Mouse (Mus musculus) gastrocnemius, postnatal 14 days (tissue): Measurements from ENCODE around the gene Lyzl6. TPM values are rescaled to one million over a fixed set of nuclear protein-coding genes. Genes with fewer than 3 reads are reported as not detected.

Experiments
- DNase-seq: peaks from one replicate; pipeline ENCODE4 v3.0.0; 2021; ENCODE audit warnings: mixed read lengths
- intact Hi-C: fragments of 180-260 bp; cut with DNase I; formaldehyde crosslinking; loops from one replicate; pipeline ENCODE4 v1.15.1; 2025; ENCODE audit warnings: low total_unique reads
- total RNA-seq, 2 experiments: library from RNA; stranded (reverse); gene quantifications; 2 replicates each; pipeline ENCODE4 v1.2.3; 2021

Lyzl6 gene
- total RNA-seq, 2 experiments from 2014 or later = not detected

GRCm38 (mm10) chr11:103647921-103648620, 9.4 kb upstream of the Lyzl6 start:
- no peak for DNase-seq
- intact Hi-C loops = loop anchor here (10.0 kb wide), 1 partner anchor 267 kb away; no protein-coding TSS in a partner anchor

GRCm38 (mm10) chr11:103646301-103646700, 7.6 kb upstream of the Lyzl6 start:
- intact Hi-C loops = loop anchor here (10.0 kb wide), 1 partner anchor 268 kb away; no protein-coding TSS in a partner anchor

GRCm38 (mm10) chr11:103645731-103646130, 7.0 kb upstream of the Lyzl6 start:
- intact Hi-C loops = loop anchor here (10.0 kb wide), 1 partner anchor 269 kb away; no protein-coding TSS in a partner anchor
- DNase-seq = no peak

More at GRCm38 (mm10) chr11:103646301-103646700, 7.6 kb upstream of the Lyzl6 start:
- DNase-seq = no peak

GRCm38 (mm10) chr11:103643211-103643610, 4.5 kb upstream of the Lyzl6 start:
- DNase-seq = no peak
- intact Hi-C loops = loop anchor here (10.0 kb wide), 1 partner anchor 272 kb away; no protein-coding TSS in a partner anchor

GRCm38 (mm10) chr11:103639407-103639946, 787 bp upstream of the Lyzl6 start:
- DNase-seq = peak; percentile 33
- intact Hi-C loops = loop anchor here (5.0 kb wide), 2 partner anchors 33 to 123 kb away; no protein-coding TSS in a partner anchor

- intact Hi-C loops = loop anchor here (5.0 kb wide), 2 partner anchors 36 to 126 kb away; no protein-coding TSS in a partner anchor
- DNase-seq = no peak
Measured at GRCm38 (mm10) chr11:103636261-103636660, 2.4 kb downstream of the Lyzl6 start.

GRCm38 (mm10) chr11:103635481-103635880, 3.2 kb downstream of the Lyzl6 start:
- intact Hi-C loops = loop anchor here (5.0 kb wide), 2 partner anchors 37 to 127 kb away; no protein-coding TSS in a partner anchor
- DNase-seq = no peak

- intact Hi-C loops = loop anchor here (5.0 kb wide), 2 partner anchors 37 to 127 kb away; no protein-coding TSS in a partner anchor
- DNase-seq = no peak
Measured at GRCm38 (mm10) chr11:103634806-103635205, 3.9 kb downstream of the Lyzl6 start.

GRCm38 (mm10) chr11:103627453-103627852, 11.2 kb downstream of the Lyzl6 start:
- intact Hi-C loops = no loop called here

GRCm38 (mm10) chr11:103621040-103621439, 17.6 kb downstream of the Lyzl6 start, which contains the start of gene Gm884:
TSS of gene Gm884 (minus strand) at chr11:103621140.
- intact Hi-C loops = no loop called here
- no peak for DNase-seq

More at GRCm38 (mm10) chr11:103627453-103627852, 11.2 kb downstream of the Lyzl6 start:
- no peak for DNase-seq

GRCm38 (mm10) chr11:103610772-103611171, 27.9 kb downstream of the Lyzl6 start:
- intact Hi-C loops = no loop called here
- DNase-seq = no peak

GRCm38 (mm10) chr11:103606611-103607010, 32.1 kb downstream of the Lyzl6 start:
- intact Hi-C loops = no loop called here
- no peak for DNase-seq

Other genes starting within 250 kb of the Lyzl6 start
- gene Plekhm1, start 226.2 kb downstream of the Lyzl6 start, total RNA-seq = 1 to 10 TPM; 7.9 to 9.3 TPM
- gene Lrrc37a, start 134.3 kb downstream of the Lyzl6 start, total RNA-seq = not detected
- not detected for gene Gm884, start 17.8 kb downstream of the Lyzl6 start, total RNA-seq
- gene Rprml, start 10.7 kb upstream of the Lyzl6 start, total RNA-seq = not detected
- 10 to 100 TPM; 40.0 to 43.5 TPM for gene Gosr2, start 59.0 kb upstream of the Lyzl6 start, total RNA-seq
- gene Wnt9b, start 110.9 kb upstream of the Lyzl6 start, total RNA-seq = under 1 TPM in 1 of 2 experiments, not detected in 1; 0.09 TPM
- gene Wnt3, start 135.3 kb upstream of the Lyzl6 start, total RNA-seq = under 1 TPM in 1 of 2 experiments, not detected in 1; 0.18 TPM